Mouse (Mus musculus) embryonic facial prominence, embryonic 14.5 days (tissue): Measurements from ENCODE around the gene Ube2b. TPM values are rescaled to one million over a fixed set of nuclear protein-coding genes. Genes with fewer than 3 reads are reported as not detected.

Source experiments
- ATAC-seq: fragments of 200-750 bp; cut with Nextera tagmentation; 2 replicates; pipeline ENCODE4 v1.8.0; 2017; ENCODE audit warnings: low read depth, moderate number of reproducible peaks, moderate TSS enrichment
- DNase-seq: peaks from one replicate; pipeline ENCODE4 v3.0.0-alpha.2; 2015; ENCODE audit warnings: low spot score
- H3K27ac ChIP-seq: fragments of 300-500 bp; sonication (generic); replicated peaks from 2 replicates; pipeline ENCODE4 v1.5.1; 2014; ENCODE audit warnings: low read depth, mild to moderate bottlenecking, low read length, moderate library complexity
- H3K27me3 ChIP-seq: fragments of 300-500 bp; sonication (generic); replicated peaks from 2 replicates; pipeline ENCODE4 v1.6.1; 2014; ENCODE audit warnings: low read length; ENCODE audit not compliant: control insufficient read depth, insufficient read depth
- H3K36me3 ChIP-seq: fragments of 300-500 bp; sonication (generic); 2 replicates; pipeline ENCODE4 v1.6.1; 2014; ENCODE audit warnings: low read length, mixed read lengths; ENCODE audit not compliant: control insufficient read depth, insufficient read depth
- H3K4me1 ChIP-seq: fragments of 300-500 bp; sonication (generic); 2 replicates; pipeline ENCODE4 v1.6.1; 2014; ENCODE audit warnings: antibody characterized with exemption, low read length; ENCODE audit not compliant: control insufficient read depth, insufficient read depth
- H3K4me2 ChIP-seq: fragments of 300-500 bp; sonication (generic); 2 replicates; pipeline ENCODE4 v1.6.1; 2014; ENCODE audit warnings: low read depth, mild to moderate bottlenecking, low read length, moderate library complexity, mixed read lengths
- H3K4me3 ChIP-seq: fragments of 300-500 bp; sonication (generic); 2 replicates; pipeline ENCODE4 v1.5.1; 2014; ENCODE audit warnings: low read depth, mild to moderate bottlenecking, low read length
- H3K9ac ChIP-seq: fragments of 300-500 bp; sonication (generic); 2 replicates; pipeline ENCODE4 v1.6.1; 2014; ENCODE audit warnings: low read depth, mild to moderate bottlenecking, low read length, moderate library complexity, mixed read lengths
- H3K9me3 ChIP-seq: fragments of 300-500 bp; sonication (generic); 2 replicates; pipeline ENCODE4 v1.6.1; 2016; ENCODE audit warnings: low read length; ENCODE audit not compliant: control insufficient read depth
- WGBS: fragments of 180-500 bp; shearing (Covaris S2); extraction: QIAGEN DNeasy Blood & Tissue Kit; methylation state at CpG from one replicate; pipeline ENCODE4 v1.1.7; 2014; 5-methylcytosine and 5-hydroxymethylcytosine counted together
- polyA plus RNA-seq: library from polyadenylated mRNA; unstranded; fragments of >200 nt; fragmentation: Nextera tagmentation; extraction: Ambion mirVana; gene quantifications from 2 replicates; pipeline ENCODE4 v1.2.1, GENCODE M21; 2014

Gene Ube2b
- polyA plus RNA-seq, 1 experiment from 2014 or later: 165 TPM

- no peak overlapping the region for H3K4me3 ChIP-seq
- WGBS: 77% methylated on average over 5 of the region's 5 CpGs
- no peaks in the 10 kb centered on the region for H3K36me3 ChIP-seq
- DNase-seq (no peak), ATAC-seq (no peak)
- H3K4me2 ChIP-seq: no peak overlapping the region
- H3K4me1 ChIP-seq: no peaks in the 10 kb centered on the region
- no peaks in the 10 kb centered on the region for H3K9me3 ChIP-seq
- no peak overlapping the region for H3K9ac ChIP-seq
- H3K27ac ChIP-seq: no peak overlapping the region
- H3K27me3 ChIP-seq: no peaks in the 10 kb centered on the region
These were observed 11.0 kb upstream of the Ube2b start for GRCm38 (mm10) chr11:52011541-52011940.

GRCm38 (mm10) chr11:52011011-52011410 is 10.4 kb upstream of the Ube2b start:
- H3K4me3 ChIP-seq: no peak overlapping the region

GRCm38 (mm10) chr11:52005586-52005985 is 5.0 kb upstream of the Ube2b start:
- no peaks in the 10 kb centered on the region for H3K36me3 ChIP-seq
- H3K27ac ChIP-seq: no peak overlapping the region
- DNase-seq: no peak
- no peak overlapping the region for H3K4me3 ChIP-seq
- H3K4me1 ChIP-seq: peaks cover 7% of the 10 kb centered on the region
- 69% methylated on average over 2 of the region's 2 CpGs for WGBS
- ATAC-seq: no peak
- H3K9me3 ChIP-seq: no peaks in the 10 kb centered on the region
- H3K27me3 ChIP-seq: no peaks in the 10 kb centered on the region
- H3K4me2 ChIP-seq: no peak overlapping the region
- no peak overlapping the region for H3K9ac ChIP-seq

More at GRCm38 (mm10) chr11:52011011-52011410, 10.4 kb upstream of the Ube2b start:
- Histone ChIP-seq H3K4me2 (no peak overlapping the region), H3K27ac (no peak overlapping the region), H3K36me3 (no peaks in the 10 kb centered on the region), H3K4me1 (no peaks in the 10 kb centered on the region), H3K9ac (no peak overlapping the region), H3K9me3 (no peaks in the 10 kb centered on the region), H3K27me3 (no peaks in the 10 kb centered on the region)
- DNase-seq (no peak), ATAC-seq (no peak)
- WGBS: 89% methylated on average over 11 of the region's 11 CpGs

DNA sequence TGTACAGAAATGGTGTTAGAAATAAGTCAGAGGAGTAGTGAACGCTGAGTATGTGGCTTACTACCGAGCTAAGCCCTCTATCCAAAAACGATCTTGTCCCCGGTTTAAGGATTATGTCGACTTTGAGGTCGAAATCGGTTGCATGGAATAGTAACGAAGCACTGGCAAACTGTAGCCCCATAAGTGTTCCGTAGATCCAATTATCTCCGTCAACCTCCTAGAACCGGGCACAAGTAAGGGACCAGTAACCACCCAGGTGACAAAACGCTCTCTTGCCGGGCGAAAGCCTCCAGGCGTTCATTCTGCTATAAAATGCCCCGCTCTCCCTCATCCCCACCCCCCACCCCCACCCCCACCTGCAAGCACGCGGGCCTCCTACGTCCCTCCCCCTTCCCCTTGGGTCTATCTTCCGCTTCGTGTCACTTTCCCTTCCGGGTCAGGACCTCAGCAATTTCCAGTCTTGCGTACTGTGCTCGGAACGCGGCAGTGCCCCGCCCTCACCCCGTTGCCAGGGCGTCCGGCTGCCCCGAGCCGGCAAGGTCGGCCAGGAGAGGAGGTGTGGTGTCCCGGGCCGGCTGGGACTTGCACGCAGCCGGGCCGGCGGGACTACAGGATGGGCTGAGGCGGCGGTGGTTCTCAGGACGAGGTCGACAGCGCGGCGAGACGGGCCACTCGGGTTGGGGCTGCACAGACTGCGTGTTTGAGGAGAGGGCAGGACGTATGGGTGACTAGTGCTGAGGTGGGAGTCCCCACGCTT is 3.4 kb upstream of the Ube2b start, which contains the start of gene Cdkl3:
Gene Cdkl3 (plus strand): TSS at position 450 of the 757 bp plus-strand sequence.
- Histone ChIP-seq H3K4me3 (peak within 1 kb of the TSS; percentile 82), H3K27ac (peak within 1 kb of the TSS; percentile 95), H3K9ac (peak within 1 kb of the TSS; percentile 85), H3K36me3 (no peaks in the 10 kb centered on the region), H3K9me3 (no peaks in the 10 kb centered on the region), H3K4me2 (peak within 1 kb of the TSS; percentile 73), H3K27me3 (no peaks in the 10 kb centered on the region), H3K4me1 (peaks cover 7% of the 10 kb centered on the region)
- WGBS: 6% methylated on average over 30 of the region's 51 CpGs
- DNase-seq (peak; percentile 99), ATAC-seq (peak; percentile 92)

GRCm38 (mm10) chr11:52003505-52003771 is 2.9 kb upstream of the Ube2b start:
- no peaks in the 10 kb centered on the region for H3K36me3 ChIP-seq
- H3K27me3 ChIP-seq: no peaks in the 10 kb centered on the region
- no peaks in the 10 kb centered on the region for H3K9me3 ChIP-seq
- H3K4me3 ChIP-seq: peak overlapping the region; percentile 82
- peak overlapping the region; percentile 73 for H3K4me2 ChIP-seq
- WGBS: 16% methylated on average over 4 of the region's 4 CpGs
- ATAC-seq (no peak), DNase-seq (peak; percentile 17)
- H3K9ac ChIP-seq: peak overlapping the region; percentile 85
- peak overlapping the region; percentile 95 for H3K27ac ChIP-seq
- H3K4me1 ChIP-seq: peaks cover 12% of the 10 kb centered on the region

DNA sequence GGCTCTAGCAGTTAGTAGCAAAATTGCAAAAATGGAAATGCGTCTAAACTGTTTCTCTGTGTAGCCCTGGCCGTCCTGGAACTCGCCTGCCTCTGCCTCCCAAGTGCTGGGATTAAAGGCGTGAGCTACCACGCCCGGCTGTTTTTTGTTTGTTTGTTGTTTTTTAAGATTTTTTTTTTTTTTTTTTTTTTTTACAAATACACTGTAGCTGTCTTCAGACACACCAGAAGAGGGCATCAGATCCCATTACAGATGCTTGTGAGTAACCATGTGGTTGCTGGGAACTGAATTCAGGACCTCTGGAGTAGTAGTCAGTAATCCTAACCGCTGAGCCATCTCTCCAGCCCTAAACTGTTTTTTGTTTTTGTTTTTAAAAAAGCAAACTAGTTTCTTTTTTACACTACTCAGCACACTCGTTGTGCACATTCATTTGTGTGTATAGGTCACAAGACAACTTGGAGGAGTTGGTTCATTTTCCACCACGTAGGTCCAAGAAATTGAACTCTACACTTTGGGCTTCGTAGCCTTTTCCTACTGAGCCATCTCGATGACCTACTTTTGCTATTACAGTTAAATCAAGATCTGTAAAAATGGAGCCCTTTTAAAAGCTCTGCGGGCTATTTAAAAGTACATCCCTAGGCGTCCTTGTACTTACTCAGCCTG is 2.4 kb upstream of the Ube2b start:
- H3K4me3 ChIP-seq: peak overlapping the region; percentile 82
- H3K27me3 ChIP-seq: no peaks in the 10 kb centered on the region
- H3K27ac ChIP-seq: peak overlapping the region; percentile 95
- peak overlapping the region; percentile 85 for H3K9ac ChIP-seq
- H3K4me1 ChIP-seq: peaks cover 13% of the 10 kb centered on the region
- H3K4me2 ChIP-seq: peak overlapping the region; percentile 73
- no peak for ATAC-seq
- H3K9me3 ChIP-seq: no peaks in the 10 kb centered on the region
- no peaks in the 10 kb centered on the region; the same call in 1 of the 2 replicates for H3K36me3 ChIP-seq
- WGBS: 77% methylated on average over 13 of the region's 13 CpGs
- no peak for DNase-seq

GRCm38 (mm10) chr11:52001861-52002260 is 1.3 kb upstream of the Ube2b start:
- no peak for ATAC-seq
- WGBS: 94% methylated on average over 8 of the region's 8 CpGs
- peaks cover 13% of the 10 kb centered on the region for H3K4me1 ChIP-seq

DNA sequence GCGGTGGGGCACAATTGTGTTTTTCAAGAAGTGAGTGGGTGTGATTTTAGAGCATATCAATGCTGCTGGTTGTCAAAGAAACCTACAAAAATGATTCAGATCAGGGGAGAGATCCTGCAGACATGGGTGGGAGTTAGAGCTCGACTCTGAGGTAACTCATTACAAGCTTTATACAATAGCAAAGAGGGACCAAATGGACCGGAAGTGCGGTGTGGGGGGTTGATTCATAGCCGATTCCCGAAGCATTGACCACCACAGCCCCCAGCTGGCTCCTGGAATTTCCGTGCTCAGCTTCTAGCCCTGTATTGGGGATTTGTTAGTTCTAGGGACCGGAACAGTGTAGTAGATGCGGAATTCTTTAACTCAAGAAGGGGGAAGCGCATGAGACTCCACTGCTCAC is 779 bp upstream of the Ube2b start:
- Histone ChIP-seq H3K27ac (peak overlapping the region; percentile 75), H3K4me1 (peaks cover 13% of the 10 kb centered on the region), H3K4me2 (peak overlapping the region; percentile 58), H3K36me3 (peaks cover 16% of the 10 kb centered on the region), H3K27me3 (no peaks in the 10 kb centered on the region), H3K9me3 (no peaks in the 10 kb centered on the region), H3K4me3 (peak overlapping the region; percentile 94; the same call in 1 of the 2 replicates), H3K9ac (no peak overlapping the region)
- no peak for ATAC-seq
- no peak for DNase-seq
- WGBS: 73% methylated on average over 10 of the region's 10 CpGs

More at GRCm38 (mm10) chr11:52001861-52002260, 1.3 kb upstream of the Ube2b start:
- DNase-seq: no peak
- H3K9ac ChIP-seq: no peak overlapping the region
- H3K36me3 ChIP-seq: peaks cover 10% of the 10 kb centered on the region
- H3K27me3 ChIP-seq: no peaks in the 10 kb centered on the region
- H3K27ac ChIP-seq: no peak overlapping the region
- no peak overlapping the region for H3K4me3 ChIP-seq
- H3K9me3 ChIP-seq: no peaks in the 10 kb centered on the region
- no peak overlapping the region for H3K4me2 ChIP-seq
